Mouse (Mus musculus) left cerebral cortex, adult 9 months (tissue): ENCODE measurements around the gene Tpst2.
A peak's percentile ranks its signal among the peaks of the same experiment; 100 is the strongest.

Source experiments
- DNase-seq, 2 experiments: peaks; one replicate each; pipeline ENCODE4 v3.0.0; 2022; ENCODE audit warnings: low spot score in 2 of 2

Tpst2 gene

GRCm38 (mm10) chr5:112276267-112276873, at the start of gene Tpst2:
Gene Tpst2, plus strand, starts transcription at chr5:112276691.
- DNase-seq = peak; percentile 99 to 100

- DNase-seq = peak in 1 of 2 experiments; percentile 74
Observed at GRCm38 (mm10) chr5:112227354-112227753, 49.1 kb upstream of the Tpst2 start.

DNA sequence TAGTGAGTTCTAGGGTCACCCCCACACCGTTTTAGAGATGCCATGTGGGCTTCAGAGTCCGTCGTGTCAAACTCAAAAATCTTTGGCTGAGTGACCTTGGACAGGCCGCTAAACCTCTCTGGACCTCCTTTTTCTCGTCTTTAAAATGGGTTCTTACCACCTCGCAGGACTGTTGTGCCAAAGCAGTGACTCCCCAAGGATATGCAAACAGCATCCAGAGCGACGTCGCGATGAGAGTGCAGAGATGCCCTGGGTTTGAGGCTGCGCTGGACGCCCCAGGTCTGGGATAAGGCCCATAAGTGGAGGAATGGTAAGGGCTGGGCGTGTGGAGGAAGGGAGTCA, 48.6 kb upstream of the Tpst2 start:
- DNase-seq = peak in 1 of 2 experiments; percentile 23

GRCm38 (mm10) chr5:112228240-112229076, 48.0 kb upstream of the Tpst2 start:
- peak in 1 of 2 experiments; percentile 76 for DNase-seq

DNA sequence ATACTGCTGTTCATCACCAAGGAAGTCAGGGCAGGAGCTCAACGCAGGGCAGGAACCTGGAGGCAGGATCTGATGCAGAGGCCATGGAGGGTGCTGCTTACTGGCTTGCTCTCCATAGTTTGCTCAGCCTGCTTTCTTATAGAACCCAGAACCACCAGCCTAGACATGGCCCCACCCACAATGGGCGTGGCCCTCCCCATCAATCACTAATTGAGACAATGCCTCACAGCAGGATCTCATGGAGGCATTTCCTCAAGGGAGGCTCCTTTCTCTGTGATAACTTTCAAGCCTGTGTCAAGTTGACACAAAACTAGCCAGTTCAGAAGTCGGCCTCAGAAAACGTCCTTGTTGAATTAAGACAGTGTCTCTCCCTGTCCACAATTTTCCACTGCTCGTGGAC, 40.7 kb upstream of the Tpst2 start:
- no peak for DNase-seq

GRCm38 (mm10) chr5:112236631-112237030, 39.9 kb upstream of the Tpst2 start:
- no peak for DNase-seq

DNA sequence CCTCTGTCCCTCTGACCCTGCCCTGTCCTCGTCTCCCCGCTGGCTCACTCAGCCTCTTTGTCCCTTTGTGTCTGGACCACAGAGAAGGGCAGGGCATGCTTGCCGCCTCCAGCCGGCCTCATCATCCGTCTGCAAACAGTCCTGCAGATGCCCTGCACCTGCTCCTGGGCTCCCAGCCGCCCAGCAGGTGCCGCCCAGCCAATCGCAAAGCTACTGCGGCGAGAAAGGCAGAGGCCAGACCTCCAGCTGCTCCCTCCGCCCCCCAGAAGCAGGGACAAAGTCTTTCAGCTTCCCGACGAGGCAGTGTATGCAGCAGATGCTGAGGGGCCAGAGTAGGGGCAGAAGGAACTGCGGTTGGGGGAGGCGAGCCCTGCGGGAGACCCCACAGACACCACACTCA, 39.1 kb upstream of the Tpst2 start:
- DNase-seq = peak in 1 of 2 experiments; percentile 15

DNA sequence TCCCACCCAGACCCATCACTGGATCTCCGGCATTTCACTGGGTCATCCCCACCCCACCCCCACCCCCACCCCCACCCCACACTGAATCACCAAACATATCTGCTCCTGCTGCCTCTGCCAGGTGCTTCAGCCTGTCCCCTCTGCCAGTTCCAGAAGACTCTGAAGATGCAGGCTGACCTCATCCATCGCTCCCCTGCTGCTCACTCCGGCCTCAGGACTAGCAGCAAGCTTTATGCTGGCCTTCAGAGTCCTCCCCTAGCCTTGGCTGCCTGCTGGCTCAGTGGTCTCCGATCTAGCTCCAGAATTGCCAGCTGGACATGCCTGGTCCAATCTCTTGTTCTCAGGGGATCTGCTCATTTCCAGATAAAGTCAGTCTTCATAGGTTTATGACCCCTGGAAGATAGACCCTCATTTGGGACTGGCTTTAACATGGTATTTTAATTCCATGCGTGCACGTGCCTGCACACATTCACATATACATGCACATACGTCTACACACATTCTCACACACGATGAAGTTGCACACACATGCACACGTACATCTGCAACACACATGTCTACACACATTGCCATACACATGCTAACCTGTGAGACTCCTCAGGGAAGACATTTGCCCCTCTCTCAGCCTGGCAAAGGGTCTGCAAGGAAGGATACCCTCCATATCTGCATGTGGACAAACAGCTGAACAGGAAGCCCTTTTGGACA, 38.5 kb upstream of the Tpst2 start:
- no peak for DNase-seq

GRCm38 (mm10) chr5:112238781-112239482, 37.6 kb upstream of the Tpst2 start:
- no peak for DNase-seq

DNA sequence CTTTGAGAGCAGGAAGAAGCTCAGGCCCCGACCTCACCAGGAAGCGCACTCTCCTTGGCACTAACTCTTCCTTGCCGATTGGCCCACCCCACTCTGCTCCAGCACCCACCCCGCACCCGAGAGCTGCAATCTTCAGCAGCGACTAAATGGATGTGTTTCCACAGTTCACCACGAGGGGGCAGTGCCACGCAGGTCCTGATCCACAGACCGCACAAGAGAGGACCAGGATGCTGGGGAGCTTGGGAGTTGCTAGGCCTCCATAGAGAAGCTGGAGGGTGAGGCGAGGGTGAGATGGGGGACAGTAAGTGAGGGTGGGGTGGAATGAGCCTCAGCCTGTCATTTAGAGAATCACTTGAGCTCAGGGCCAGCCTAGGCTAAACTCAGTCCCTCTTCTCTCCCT, 35.7 kb upstream of the Tpst2 start:
- peak in 1 of 2 experiments; percentile 93 for DNase-seq

DNA sequence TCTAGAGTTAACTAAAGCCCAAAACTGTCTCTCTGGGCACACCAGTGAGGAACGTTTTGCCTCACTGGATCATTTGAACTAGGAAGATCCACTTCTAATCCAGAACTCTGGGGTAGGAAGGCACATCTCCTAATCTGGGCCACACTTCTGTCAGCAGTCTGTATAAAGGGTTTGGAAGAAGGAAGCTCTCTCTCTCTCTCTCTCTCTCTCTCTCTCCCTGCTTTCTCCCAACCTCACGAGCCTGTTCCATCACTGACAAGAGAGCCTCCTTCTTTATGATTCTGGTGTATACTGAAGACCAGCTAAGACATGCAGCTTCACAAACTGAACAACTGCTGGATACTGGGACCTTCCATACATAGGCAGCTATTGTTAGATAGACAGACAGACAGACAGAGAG, 34.6 kb upstream of the Tpst2 start:
- DNase-seq = no peak

DNA sequence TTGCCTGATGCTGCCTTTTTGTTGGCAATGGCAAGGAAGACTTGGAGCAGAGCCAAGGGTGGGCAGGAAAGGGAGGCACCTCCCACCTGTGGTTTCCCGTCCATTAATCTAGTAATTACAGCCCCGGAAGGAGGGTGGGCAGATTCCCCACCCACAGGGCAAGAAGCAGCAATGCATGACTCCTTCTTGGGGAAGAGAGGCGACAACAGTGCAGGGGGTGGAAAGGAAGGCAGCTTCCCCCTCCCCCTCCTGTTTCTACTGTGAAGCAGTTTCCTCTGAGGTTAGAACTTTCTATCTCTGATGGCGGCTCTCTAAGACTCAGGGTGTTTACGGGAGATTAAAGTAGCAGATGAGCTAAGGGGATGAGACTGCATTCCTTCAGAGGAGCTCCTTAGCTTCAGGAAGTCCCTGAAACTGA, 34.1 kb upstream of the Tpst2 start:
- no peak for DNase-seq

DNA sequence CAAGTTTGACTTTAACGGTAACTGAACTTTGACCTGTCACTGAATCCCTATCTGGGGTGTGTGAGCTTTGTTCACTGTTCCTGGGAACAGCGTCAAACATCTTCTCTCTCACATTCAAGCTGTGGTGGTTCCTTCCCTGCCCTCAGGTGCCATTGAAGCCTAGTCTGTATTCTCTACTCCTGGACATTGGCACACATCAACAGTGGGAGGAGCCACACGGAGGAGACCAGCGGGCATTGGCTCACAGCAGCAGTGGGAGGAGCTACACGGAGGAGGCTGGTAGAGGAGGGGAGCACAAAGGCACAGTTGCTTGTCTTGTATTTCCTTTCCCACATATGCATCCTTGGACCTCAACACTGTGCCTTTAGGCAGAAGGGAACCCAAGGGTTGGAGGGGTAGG, 33.5 kb upstream of the Tpst2 start:
- no peak for DNase-seq

- DNase-seq = no peak
Observed at GRCm38 (mm10) chr5:112243539-112244274, 32.8 kb upstream of the Tpst2 start.

DNA sequence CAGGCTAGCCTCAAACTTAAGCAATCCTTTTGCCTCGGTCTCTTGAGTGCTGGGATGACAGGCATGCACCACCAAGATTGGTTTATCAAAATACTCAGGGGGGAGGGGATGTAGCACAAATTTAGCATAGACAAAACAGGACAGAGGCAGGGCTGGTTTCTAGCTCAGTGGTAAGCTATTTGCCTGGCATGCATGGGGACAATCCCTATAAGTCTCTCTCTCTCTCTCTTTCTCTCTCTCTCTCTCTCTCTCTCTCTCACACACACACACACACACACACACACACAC, 32.3 kb upstream of the Tpst2 start:
- no peak for DNase-seq

DNA sequence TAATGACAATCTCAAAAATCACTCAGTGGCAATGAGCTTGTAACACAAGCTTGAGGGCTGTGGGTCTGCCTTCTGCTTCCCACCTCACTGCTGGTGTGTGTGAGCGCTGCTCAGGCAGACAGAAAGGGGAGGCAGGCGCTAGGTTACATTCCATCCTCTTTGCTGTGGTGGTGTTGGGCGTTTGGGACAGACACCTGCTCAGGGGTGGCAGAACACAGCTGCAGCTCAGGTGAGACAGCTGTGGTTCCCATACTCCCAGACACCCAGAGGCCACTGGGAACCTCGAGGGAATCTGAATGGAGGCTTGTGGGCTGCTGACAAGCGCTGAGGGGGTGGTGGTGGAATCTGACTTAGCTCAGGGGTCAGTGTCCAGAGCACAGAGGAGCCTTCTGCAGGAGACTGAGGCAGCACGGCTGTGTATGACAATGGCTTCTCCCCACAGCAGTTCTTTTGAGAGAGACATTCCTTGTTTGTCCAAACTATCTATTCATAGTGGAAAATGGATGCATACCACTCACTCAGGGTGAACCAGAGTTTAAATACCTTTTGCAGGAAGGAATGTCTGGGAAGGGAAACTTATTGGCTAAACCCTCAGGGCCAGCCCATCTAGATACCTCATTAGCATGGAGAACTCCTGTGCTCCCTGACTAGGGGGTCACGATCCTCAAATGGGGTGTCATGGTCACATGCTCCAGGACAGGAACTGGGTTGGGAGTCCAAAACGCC, 31.4 kb upstream of the Tpst2 start:
- DNase-seq = no peak

DNA sequence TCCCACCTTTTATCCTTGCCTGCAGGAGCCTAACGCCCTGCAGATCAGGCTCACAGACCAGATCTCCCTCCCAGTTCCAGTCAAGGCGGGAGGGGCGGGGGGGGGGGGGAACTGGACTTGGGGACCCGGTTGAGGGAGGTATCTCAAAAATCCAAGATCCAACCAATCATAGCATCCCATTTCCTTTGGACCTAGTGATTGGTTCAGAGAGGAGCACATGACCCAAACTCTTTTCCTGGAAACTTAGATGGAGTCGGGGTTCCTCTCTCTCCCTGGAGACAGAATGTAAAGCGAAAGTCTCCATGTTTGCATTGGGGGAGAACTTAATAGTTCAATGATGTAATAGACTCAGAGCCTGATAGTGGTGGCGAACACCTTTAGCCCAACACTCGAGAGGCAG, 29.1 kb upstream of the Tpst2 start:
- DNase-seq = no peak

DNA sequence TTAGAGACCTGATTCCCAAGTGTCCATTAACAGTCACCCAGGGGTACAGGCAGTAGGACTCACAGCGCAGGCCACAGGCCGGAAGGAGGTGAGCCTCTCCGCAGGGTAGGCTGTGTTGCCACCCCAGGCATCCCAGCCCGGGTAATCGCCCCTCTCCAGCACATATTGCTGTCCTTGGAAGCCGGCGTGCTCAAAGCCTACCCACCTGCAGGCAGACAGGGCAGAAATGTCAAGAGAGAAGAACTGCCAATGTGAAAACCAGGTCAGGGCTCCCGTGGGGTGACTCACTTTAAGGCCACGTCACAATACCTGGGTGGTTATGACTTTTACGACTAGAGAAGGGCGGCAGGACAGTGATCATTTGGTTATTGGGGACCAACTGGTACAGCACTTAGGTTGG, 27.4 kb upstream of the Tpst2 start:
- no peak for DNase-seq

DNA sequence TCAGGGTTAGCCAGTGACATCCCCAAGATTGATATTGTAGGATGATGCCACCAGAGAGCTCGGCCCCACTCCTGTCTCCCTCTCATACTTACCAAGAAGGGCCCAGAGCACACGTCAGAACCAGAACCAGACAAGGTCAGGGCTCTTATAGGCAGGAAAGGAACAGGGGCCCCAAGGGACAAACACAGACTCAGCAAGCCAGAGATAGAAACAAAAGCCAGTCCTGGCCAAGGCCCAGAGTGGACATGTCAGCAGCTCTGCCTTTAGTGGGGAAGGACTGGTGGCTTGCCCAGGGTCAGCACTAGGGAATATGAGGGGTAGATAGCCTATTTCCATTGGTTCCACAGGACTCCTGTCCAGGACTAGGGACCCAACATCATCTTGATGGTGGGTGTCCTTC, 24.1 kb upstream of the Tpst2 start, which contains the start of gene Cryba4:
Cryba4 (minus strand) TSS at position 119 of the 400 bp plus-strand sequence.
- DNase-seq = no peak

GRCm38 (mm10) chr5:112253169-112253568, 23.3 kb upstream of the Tpst2 start:
- DNase-seq = no peak

DNA sequence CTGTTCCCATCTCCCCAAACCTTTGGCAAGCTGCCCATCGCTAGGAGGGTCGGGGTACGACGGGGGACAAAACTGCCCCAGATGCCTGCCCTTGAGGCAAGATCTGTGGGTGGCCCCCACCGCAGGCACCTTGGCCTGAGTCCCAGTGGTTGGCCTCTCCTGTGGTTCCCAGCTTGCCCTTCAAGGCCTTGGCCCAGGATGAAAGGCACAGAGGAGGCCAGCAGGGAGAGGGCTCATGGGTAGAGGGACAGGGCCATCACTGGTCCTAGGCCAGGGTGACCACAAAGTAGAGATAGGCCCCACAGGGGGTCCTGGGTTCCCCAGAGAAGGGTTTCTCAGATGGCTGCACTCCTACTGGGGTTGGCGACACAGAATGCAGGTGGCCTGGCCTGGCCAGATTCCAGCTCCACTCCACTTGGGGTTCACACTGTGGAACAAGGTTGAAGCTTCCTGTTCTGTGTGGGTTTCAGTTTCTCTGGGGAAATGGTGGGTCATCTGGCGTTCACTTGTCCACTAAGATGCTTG, 22.1 kb upstream of the Tpst2 start:
- peak; percentile 42 to 67 for DNase-seq
